Mouse (Mus musculus): Measurements from ENCODE around the gene Spata2l.
"Not testable (repeated sequence)": the region's sequence is repeated elsewhere in the genome, so short reads cannot be mapped to it uniquely, and the experiment has no call there.

Spata2l gene

GRCm38 (mm10) chr8:123244382-123244781 lies 8.3 kb upstream of the Spata2l start:
- no peak for DNase-seq

GRCm38 (mm10) chr8:123243053-123243452 lies 7.0 kb upstream of the Spata2l start:
- no peak for DNase-seq

- DNase-seq = no peak
Measured at GRCm38 (mm10) chr8:123242107-123242923, 6.3 kb upstream of the Spata2l start.

GRCm38 (mm10) chr8:123239398-123239797 lies 3.4 kb upstream of the Spata2l start:
- DNase-seq = no peak

GRCm38 (mm10) chr8:123234918-123235519 lies 1.0 kb downstream of the Spata2l start:
- DNase-seq = peak; percentile 90

- no peak for DNase-seq
Measured at GRCm38 (mm10) chr8:123233760-123234159, 2.3 kb downstream of the Spata2l start.

GRCm38 (mm10) chr8:123233300-123233699 lies 2.7 kb downstream of the Spata2l start:
- DNase-seq = no peak

GRCm38 (mm10) chr8:123232553-123232952 lies 3.5 kb downstream of the Spata2l start:
- no peak for DNase-seq

- DNase-seq = no peak
Measured at GRCm38 (mm10) chr8:123231742-123232141, 4.3 kb downstream of the Spata2l start.

- not testable (repeated sequence) for DNase-seq
Measured at GRCm38 (mm10) chr8:123230326-123230725, 5.7 kb downstream of the Spata2l start.

- no peak for DNase-seq
Measured at GRCm38 (mm10) chr8:123228416-123228815, 7.6 kb downstream of the Spata2l start.

GRCm38 (mm10) chr8:123224278-123225266 lies 11.5 kb downstream of the Spata2l start, which contains the start of gene Cdk10:
Gene Cdk10 (plus strand): TSS chr8:123224842.
- DNase-seq = peak; percentile 91

GRCm38 (mm10) chr8:123220917-123221316 lies 15.1 kb downstream of the Spata2l start:
- no peak for DNase-seq

- DNase-seq = no peak
Measured at GRCm38 (mm10) chr8:123215430-123215829, 20.6 kb downstream of the Spata2l start.

GRCm38 (mm10) chr8:123213118-123213772 lies 22.8 kb downstream of the Spata2l start:
- no peak for DNase-seq

GRCm38 (mm10) chr8:123212321-123213117 lies 23.5 kb downstream of the Spata2l start, which contains the start of the genes Chmp1a and Spata33:
Gene Chmp1a (minus strand): TSS chr8:123212763.
Gene Spata33 (plus strand): TSS chr8:123212832.
- DNase-seq = peak; percentile 91

- DNase-seq = no peak
Measured at GRCm38 (mm10) chr8:123211876-123212275, 24.2 kb downstream of the Spata2l start.

- no peak for DNase-seq
Measured at GRCm38 (mm10) chr8:123203571-123203970, 32.5 kb downstream of the Spata2l start.

GRCm38 (mm10) chr8:123202288-123202687 lies 33.7 kb downstream of the Spata2l start:
- DNase-seq = no peak

- DNase-seq = no peak
Measured at GRCm38 (mm10) chr8:123199864-123200263, 36.2 kb downstream of the Spata2l start.

GRCm38 (mm10) chr8:123197016-123197415 lies 39.0 kb downstream of the Spata2l start:
- DNase-seq = not testable (repeated sequence)

All from layer of hippocampus, adult 9-11 months (tissue).